Mouse (Mus musculus) olfactory bulb, adult 2 months (tissue): ENCODE data around the gene Vil1.

Experiments used
- CTCF ChIP-seq: fragments of 200-500 bp; IDR thresholded peaks from 2 replicates; pipeline ENCODE4 v1.5.1; 2012; ENCODE audit warnings: low read depth, mild to moderate bottlenecking, low read length, moderate library complexity; ENCODE audit not compliant: insufficient read depth
- POLR2A ChIP-seq: fragments of 200-500 bp; IDR thresholded peaks from 2 replicates; pipeline ENCODE4 v1.6.1; 2012; ENCODE audit warnings: mild to moderate bottlenecking, low read depth, low read length, moderate library complexity; ENCODE audit not compliant: insufficient read depth

GRCm38 (mm10) chr1:74394311-74394710 lies 14.9 kb upstream of the Vil1 start:
- TF ChIP-seq POLR2A (no peak), CTCF (no peak)
